Mouse (Mus musculus) gastrocnemius, postnatal 25 days (tissue): ENCODE data around the gene E130114P18Rik. TPM values are rescaled to one million over a fixed set of nuclear protein-coding genes. Genes with fewer than 3 reads are reported as not detected.

Experiments
- DNase-seq: peaks from one replicate; pipeline ENCODE4 v3.0.0; 2022
- total RNA-seq, 2 experiments: library from RNA; stranded (reverse); gene quantifications; 1 replicate in 1 of 2; 2 replicates in 1 of 2; pipeline ENCODE4 v1.2.3; 2021

The E130114P18Rik gene
- total RNA-seq, 2 experiments from 2014 or later, result 0.41 TPM; not detected in 1

GRCm38 (mm10) chr4:97805255-97805654, 27.4 kb upstream of the E130114P18Rik start:
- no peak for DNase-seq

GRCm38 (mm10) chr4:97804638-97805037, 26.8 kb upstream of the E130114P18Rik start:
- DNase-seq, result no peak

GRCm38 (mm10) chr4:97803791-97804190, 25.9 kb upstream of the E130114P18Rik start:
- DNase-seq, result no peak

GRCm38 (mm10) chr4:97796505-97796904, 18.6 kb upstream of the E130114P18Rik start:
- no peak for DNase-seq

GRCm38 (mm10) chr4:97795957-97796356, 18.1 kb upstream of the E130114P18Rik start:
- DNase-seq, result no peak

GRCm38 (mm10) chr4:97794865-97795264, 17.0 kb upstream of the E130114P18Rik start:
- peak; percentile 60 for DNase-seq

GRCm38 (mm10) chr4:97793931-97794330, 16.1 kb upstream of the E130114P18Rik start:
- no peak for DNase-seq

- no peak for DNase-seq
These were observed 10.7 kb upstream of the E130114P18Rik start for GRCm38 (mm10) chr4:97788537-97788936.

GRCm38 (mm10) chr4:97787515-97787914, 9.6 kb upstream of the E130114P18Rik start:
- no peak for DNase-seq

- DNase-seq, result no peak
These were observed 8.7 kb upstream of the E130114P18Rik start for GRCm38 (mm10) chr4:97786571-97786970.

GRCm38 (mm10) chr4:97785547-97786271, 7.8 kb upstream of the E130114P18Rik start:
- DNase-seq, result no peak

- no peak for DNase-seq
These were observed 6.4 kb upstream of the E130114P18Rik start for GRCm38 (mm10) chr4:97784236-97784635.

GRCm38 (mm10) chr4:97783073-97783879, 5.4 kb upstream of the E130114P18Rik start:
- no peak for DNase-seq

GRCm38 (mm10) chr4:97782497-97782896, 4.6 kb upstream of the E130114P18Rik start:
- DNase-seq, result peak; percentile 28

GRCm38 (mm10) chr4:97782069-97782468, 4.2 kb upstream of the E130114P18Rik start:
- DNase-seq, result no peak

GRCm38 (mm10) chr4:97780666-97781435, 3.0 kb upstream of the E130114P18Rik start:
- no peak for DNase-seq

GRCm38 (mm10) chr4:97780024-97780423, 2.1 kb upstream of the E130114P18Rik start:
- no peak for DNase-seq

- DNase-seq, result no peak
These were observed 1.4 kb upstream of the E130114P18Rik start for GRCm38 (mm10) chr4:97779003-97779930.

- peak; percentile 37 for DNase-seq
These were observed 529 bp upstream of the E130114P18Rik start for GRCm38 (mm10) chr4:97778211-97779002.

GRCm38 (mm10) chr4:97777081-97777705, 685 bp downstream of the E130114P18Rik start:
- peak; percentile 54 for DNase-seq
